Mouse (Mus musculus) adipocyte (in vitro differentiated cells): ENCODE results near the gene Per3.

ENCODE experiments used
- DNase-seq: peaks from one replicate; pipeline ENCODE4 v3.0.0-alpha.2; 2016; ENCODE audit warnings: low spot score

The Per3 gene

DNA sequence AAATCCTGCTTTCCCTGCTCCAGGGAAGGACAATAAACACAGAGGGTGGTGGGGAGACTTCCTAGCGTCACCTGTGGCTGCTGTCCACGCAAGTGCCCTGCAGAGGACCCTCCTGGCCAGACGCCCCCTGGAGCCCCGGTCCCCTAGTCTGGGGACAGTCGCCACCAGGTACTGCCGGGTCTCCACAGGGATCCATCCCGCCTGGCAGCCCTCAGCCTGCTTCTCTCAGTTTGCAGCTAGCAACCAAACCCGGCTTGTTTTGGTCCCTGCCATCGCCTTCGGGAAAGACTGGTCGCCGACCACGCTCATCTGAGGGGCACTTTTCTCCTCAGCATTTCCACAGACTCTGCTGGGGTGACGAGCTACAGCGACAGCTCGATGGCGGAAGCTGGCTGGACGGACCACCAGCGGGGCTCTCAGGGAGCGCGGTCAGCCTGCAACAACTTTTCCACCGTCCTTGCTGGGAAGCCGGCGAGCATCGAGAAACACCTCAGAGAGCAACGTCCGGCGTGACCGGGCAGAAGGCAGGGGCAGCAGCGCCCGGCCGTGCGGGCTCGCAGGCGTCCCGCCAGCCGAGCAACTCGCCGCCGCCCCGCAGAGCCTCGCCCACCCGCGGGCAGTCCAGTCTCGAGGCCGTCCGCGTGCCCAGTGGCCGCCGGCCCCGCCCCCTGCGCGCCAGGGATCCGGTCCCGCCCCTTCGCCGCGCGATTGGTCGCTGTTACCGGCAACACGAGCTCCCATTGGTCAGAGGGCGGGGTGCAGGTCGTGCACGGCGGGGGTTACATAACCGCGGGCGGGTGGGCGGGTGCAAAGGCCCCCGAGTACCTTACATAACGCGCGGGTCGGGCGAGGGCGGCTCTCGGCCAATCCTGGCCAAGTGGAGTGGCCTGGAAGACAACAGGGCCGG, at the start of gene Per3:
TSS of gene Per3 (minus strand) at position 629 of the 907 bp plus-strand sequence.
- DNase-seq = peak; percentile 96

DNA sequence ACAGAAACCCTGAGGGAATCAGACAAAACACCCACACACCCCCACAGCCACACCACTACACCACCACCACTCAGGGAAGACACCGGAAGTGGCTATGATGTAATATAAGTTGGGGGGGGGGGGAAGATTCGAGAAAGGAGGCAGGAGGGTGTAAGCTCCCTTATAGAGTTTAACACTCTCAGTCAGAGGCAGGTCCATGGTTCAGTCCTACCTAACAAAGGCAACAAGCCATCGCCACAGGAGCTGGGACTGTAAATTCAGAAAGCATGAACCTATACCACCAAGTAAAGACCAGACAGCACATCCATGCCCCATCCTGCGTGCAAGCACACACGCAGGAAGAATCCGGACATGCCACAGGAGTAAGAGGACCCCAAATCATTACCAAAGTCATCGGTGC, 44.8 kb upstream of the Per3 start, which contains the start of gene Gm13090:
TSS of gene Gm13090 (plus strand) at position 301 of the 400 bp plus-strand sequence.
- no peak for DNase-seq

DNA sequence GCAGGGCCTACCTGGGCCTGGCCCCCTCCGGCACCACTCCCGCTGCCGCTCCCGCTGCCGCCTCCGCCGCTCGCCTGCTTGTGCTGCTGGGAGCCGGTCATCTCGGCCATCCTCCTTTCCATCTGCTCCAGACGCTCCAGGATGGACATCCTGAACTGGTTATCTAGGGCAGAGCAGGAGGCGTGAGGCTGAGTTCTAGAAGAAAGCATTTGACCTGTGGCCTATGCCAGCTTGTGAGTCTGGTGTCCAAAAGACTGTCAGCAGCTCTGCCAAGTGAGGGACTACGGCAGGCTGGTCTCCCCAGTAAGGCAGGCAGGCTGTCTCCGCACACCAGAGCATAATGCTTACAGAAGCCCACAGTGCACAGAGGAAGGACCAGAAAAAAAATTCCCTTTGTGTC, 44.4 kb upstream of the Per3 start:
- no peak for DNase-seq

GRCm38 (mm10) chr4:151087358-151087757, 42.9 kb upstream of the Per3 start:
- no peak for DNase-seq

DNA sequence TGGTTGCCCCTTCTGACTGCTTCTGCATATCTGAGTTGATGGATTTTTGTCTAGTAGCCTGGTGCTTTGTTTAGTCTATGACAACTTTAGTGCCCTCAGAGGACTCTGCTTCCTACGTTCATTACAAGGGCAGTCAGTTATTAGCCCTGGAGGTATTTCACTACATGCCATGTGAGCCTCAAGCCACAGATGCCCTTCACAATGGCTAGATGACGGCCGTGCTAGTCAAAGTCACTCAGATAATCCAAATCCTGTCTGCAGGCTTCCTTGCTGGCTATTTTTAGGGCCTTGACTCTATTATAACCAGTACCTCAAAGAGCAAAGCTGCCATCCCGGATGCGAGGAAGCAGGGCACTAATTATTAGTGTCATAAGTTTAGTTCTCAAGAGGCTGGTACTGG, 38.6 kb upstream of the Per3 start:
- no peak for DNase-seq

GRCm38 (mm10) chr4:151081977-151082376, 37.5 kb upstream of the Per3 start:
- DNase-seq = no peak

- DNase-seq = no peak
Observed at GRCm38 (mm10) chr4:151081355-151081754, 36.9 kb upstream of the Per3 start.

- DNase-seq = no peak
Observed at GRCm38 (mm10) chr4:151074817-151075216, 30.4 kb upstream of the Per3 start.

GRCm38 (mm10) chr4:151073108-151073744, 28.8 kb upstream of the Per3 start:
- peak; percentile 75 for DNase-seq

- no peak for DNase-seq
Observed at GRCm38 (mm10) chr4:151070962-151071361, 26.5 kb upstream of the Per3 start.

DNA sequence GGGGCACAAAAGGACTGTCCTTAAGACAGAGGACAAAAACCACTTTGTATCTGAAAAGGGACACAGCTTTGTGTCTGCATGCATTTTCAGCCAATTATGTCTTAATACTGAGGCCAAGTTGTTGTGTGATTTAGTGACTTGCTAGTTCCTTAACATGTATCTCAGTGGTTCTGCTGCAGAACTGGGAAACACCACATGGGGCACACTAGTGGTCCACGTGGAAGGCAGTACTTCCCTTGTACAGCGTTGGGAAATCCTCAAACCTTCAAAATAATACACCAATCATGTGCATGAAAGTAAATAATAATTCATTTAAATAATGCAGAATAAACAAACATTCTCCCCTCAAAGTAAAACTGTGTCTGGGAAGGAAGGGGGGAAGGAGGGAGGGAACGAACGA, 24.3 kb upstream of the Per3 start:
- DNase-seq = no peak

GRCm38 (mm10) chr4:151059566-151059965, 15.1 kb upstream of the Per3 start:
- no peak for DNase-seq

DNA sequence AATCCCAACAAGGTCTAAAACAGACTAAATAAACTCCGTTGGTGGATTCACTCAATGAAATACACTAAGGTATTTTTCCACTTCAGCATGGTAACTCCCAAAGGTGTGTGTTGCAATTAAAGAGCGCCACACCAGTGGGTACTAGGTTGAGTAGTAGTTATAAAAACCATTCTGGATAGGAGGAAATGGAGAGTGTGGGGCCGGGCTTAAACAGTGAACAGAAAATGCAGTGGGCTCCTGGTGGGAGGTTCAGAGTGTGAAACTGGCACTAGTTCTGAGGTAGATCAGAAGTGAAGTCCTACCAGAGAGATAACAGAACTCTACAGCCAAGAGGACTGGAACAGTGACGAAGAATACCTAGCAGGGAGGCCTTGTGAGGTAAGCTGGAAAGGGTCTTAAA, 14.2 kb upstream of the Per3 start:
- no peak for DNase-seq

DNA sequence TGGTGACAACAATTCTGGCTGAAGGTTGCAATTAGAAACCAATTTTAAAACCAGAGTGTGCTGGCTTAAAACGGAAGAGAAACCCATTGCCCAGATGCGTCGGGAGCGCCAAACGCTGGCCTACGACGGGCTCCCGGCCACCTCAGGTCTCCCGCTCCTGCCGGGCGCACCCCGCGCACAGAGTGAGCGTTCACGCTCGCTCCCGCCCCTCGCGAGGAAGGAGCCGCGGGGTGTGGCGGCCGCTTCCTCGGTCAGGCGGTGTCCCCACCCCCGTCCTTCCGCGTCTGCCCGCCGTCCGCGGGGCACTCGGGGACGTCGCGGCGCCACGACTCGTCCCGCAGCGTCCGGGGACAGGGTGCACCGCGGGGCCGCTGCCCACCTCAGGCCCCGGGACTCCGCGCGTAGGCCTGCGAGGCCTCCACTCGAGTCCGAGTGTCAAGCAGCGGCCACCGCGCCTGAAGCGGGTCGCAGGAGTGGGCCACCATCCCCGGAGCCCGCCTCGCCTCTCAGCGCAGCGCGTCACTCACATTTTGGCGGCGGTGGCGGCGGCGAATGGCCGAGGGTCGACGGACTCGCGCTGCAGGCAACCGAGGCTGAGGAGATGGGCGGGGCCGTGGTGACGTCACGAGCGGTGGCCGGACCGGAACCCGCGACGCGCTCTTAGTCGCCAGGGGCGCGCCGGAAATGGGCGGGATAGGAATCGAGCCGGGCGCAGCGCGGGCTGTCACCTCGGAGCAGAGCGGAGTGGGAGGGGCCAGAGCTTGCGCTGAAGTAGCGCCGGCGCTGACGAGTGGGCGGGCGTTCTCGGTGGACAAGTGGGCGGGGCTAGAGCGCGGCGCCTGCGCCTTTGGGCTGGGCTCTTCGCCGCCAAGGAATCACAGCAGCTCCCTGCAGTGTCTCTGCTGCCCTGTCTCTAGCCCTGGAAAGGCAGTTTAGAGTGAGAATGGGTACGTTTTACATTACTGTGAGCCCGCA, 13.2 kb upstream of the Per3 start, which contains the start of gene Vamp3:
TSS of gene Vamp3 (minus strand) at position 617 of the 975 bp plus-strand sequence.
- peak; percentile 98 for DNase-seq

DNA sequence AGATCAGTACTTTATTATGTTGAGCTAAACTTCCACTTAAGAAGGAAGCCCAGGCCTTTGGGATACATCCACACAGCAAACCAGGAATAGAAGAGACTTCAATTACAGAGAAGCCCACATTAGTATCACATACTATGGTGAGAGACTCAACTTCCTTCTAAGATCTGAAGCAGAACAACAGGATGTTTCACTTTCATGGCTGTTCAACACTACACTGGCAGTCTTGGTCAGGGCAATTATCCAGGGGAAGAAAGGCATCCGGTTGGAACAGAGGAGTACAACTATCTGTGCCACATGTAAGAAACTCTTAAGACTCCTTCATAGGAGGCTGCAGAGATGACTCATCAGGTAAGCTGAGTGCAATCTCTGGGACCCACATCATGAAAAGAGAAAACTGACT, 6.7 kb upstream of the Per3 start:
- no peak for DNase-seq

DNA sequence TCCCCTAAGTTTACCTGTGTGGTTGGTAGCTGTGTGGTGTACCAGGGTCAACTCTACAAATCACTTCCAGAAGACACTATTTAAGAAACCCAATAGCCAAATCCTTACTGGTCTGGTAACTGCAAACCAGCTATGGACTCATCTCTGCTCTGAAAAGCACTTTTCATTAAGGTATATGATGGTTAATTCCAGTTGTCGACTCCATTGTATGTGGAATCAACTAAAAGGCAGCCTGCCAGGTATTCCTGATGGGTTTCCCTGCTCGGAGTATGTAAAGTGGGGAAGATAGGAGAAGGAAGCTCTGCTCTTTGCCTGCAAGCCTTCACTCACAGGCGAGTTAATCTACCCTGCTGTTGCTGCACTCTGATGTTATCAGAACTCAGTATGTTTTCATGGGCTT, 2.1 kb upstream of the Per3 start:
- no peak for DNase-seq

GRCm38 (mm10) chr4:151044944-151045570, 592 bp upstream of the Per3 start:
- no peak for DNase-seq

GRCm38 (mm10) chr4:151043281-151043680, 1.2 kb downstream of the Per3 start:
- DNase-seq = peak; percentile 88

- DNase-seq = no peak
Observed at GRCm38 (mm10) chr4:151041506-151041905, 3.0 kb downstream of the Per3 start.

DNA sequence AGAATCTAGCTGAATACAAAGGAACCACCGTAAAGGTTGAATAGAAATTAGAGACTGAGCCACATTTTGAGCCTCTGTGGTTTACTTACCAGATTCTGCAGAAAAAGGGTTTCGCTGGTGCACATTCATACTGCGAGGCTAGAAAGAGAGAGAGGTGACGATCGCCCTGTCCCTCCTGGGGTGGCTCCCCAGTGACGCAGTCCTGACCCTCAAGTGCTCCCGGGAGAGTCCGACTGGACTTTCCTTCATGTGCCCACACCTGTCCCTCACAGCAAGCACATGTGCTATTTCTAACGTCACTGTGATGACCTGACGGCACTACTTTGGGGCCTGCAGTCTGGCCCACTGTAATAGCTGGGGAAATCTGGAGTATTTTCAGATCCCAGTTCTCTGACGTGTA, 6.7 kb downstream of the Per3 start:
- DNase-seq = no peak

DNA sequence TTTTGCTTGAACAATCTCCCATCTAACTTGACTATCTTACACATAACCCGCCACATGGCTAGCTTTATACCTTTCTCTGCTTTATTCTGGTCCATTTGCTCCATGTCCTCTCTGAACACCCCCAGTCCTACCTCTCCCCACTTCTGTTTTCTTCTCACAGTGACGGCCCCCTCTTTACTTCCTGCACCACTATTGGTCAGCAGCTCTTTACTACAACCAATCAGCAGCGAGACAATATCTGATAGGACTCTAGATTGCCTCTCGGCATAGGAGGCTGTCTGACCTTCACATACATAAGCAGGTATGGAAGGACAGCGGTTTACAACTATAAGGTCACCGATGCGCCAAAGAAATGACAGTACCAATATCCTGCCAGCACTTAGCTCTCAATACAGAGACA, 7.9 kb downstream of the Per3 start:
- no peak for DNase-seq

- DNase-seq = peak; percentile 14
Observed at GRCm38 (mm10) chr4:151027001-151027400, 17.5 kb downstream of the Per3 start.
